Mouse (Mus musculus): ENCODE data around the gene Lrrc36.

DNA sequence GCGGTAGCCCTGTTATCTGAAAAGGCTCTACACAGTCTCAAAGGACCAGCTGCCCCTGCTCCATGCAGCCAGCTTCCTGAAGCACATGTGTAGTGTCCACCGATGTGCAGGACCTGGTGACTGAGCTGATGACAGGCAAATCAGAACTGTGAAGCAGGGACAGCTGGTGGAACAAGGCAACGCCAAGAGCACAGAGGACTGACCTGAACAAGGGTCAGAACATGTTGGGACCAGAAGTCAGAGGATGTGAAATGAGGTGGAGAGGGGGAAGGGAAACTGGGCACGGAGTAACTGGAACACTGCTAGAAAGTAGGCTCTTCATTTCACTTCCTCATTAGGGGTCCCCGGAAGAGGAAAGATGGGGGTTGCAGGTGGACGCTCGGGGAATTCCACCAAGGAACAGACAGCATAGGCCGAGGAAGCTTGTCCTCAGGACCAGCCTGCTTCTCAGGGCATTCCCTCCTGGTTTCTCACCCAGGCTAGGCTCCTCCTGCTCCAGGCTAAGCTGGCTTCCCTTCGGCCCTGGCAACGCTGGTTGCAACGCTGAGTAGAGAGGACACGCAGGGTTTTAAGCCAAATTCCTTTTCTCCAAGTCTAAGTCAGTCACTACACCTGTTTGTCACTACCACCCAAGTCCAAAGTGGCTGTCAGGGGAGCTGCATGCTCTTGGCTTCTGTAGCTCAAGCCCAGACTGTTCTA lies 20.1 kb upstream of the Lrrc36 start:
- TF ChIP-seq HCFC1 (IDR thresholded peaks at IDR 0.05; ENCODE audit: borderline replicate concordance, insufficient read depth, low read length) (no peak), ZC3H11A (IDR thresholded peaks at IDR 0.05; ENCODE audit: borderline replicate concordance, low read depth, low read length) (no peak), MAFK (IDR thresholded peaks at IDR 0.05; ENCODE audit: insufficient read depth, low read depth, low read length) (no peak), ZNF384 (IDR thresholded peaks at IDR 0.05; ENCODE audit: low read depth, low read length) (no peak)

Measured in ES-E14 (cell line).